Mouse (Mus musculus) left cerebral cortex, postnatal 4 days (tissue): Measurements from ENCODE around the gene Peli1. TPM values are rescaled to one million over a fixed set of nuclear protein-coding genes. Genes with fewer than 3 reads are reported as not detected.
A peak's percentile ranks its signal among the peaks of the same experiment; 100 is the strongest.
"Not testable (repeated sequence)": the region's sequence is repeated elsewhere in the genome, so short reads cannot be mapped to it uniquely, and the experiment has no call there.

ENCODE experiments used
- DNase-seq: peaks from one replicate; pipeline ENCODE4 v3.0.0-alpha.2; 2022
- intact Hi-C: fragments of 180-260 bp; cut with DNase I; formaldehyde crosslinking; loops from one replicate; pipeline ENCODE4 v1.15.1; 2025
- total RNA-seq, 2 experiments: library from RNA; stranded (reverse); gene quantifications; 2 replicates each; pipeline ENCODE4 v1.2.3; 2021

Peli1 gene
- total RNA-seq, 2 experiments from 2014 or later = 69.3 to 72.1 TPM

DNA sequence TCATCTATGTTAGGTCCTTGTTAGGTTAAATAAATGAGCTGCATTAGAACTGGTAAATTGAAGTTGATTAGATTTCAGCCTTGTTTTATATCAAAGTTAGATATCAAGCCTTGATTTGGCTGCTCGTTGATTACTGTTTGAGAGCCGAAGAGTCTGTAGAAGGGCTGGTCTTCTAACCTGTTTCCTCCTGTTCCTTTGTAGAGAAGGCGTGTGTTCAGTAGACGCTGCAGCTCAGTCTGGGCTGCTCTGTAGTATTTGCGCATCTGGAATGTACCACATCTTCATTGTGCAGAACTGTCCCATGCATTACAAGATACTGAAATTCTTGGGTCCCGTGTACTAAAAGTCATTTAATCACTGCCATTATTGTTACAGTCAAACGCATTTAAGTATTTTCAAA, 50.2 kb downstream of the Peli1 start:
- intact Hi-C loops = no loop called here
- no peak for DNase-seq

DNA sequence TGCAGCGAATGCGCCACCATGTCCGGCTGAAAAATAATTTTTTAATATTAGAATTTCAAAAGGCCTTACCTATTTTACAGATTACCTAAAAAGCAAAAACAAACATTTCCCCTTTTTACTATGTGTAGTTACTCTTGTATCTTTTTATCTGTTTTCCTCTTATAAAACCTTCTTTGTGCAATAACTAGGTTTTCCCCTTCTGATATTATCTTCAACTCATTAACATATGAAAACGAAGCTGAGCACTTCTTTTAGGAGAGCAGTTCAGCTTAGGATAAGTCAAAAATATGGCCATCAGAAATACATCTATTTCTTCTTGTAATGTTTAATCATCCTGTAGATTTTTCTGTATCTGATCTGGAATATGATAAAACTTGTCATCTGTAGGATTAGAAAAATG, 50.7 kb downstream of the Peli1 start:
- no peak for DNase-seq
- intact Hi-C loops = no loop called here

DNA sequence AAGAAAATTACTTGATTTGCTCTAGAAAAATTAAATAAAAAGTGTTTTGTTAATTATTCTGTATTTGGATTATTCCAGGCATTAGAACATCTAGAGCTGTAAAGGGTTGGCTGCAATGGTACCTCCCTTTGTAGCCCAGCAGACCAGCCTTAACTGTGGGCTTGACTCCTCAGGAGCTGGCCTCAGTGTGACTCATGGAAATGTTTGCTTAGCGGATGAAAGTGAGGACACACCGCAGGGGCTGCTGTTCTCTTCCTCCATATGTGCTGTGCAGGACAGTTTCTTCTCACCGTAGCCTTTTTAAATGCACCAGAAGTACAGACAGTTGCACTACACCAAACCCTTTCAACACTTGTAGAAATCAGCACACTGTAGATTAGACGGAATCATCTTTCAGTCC, 58.4 kb downstream of the Peli1 start:
- intact Hi-C loops = no loop called here
- DNase-seq = no peak

DNA sequence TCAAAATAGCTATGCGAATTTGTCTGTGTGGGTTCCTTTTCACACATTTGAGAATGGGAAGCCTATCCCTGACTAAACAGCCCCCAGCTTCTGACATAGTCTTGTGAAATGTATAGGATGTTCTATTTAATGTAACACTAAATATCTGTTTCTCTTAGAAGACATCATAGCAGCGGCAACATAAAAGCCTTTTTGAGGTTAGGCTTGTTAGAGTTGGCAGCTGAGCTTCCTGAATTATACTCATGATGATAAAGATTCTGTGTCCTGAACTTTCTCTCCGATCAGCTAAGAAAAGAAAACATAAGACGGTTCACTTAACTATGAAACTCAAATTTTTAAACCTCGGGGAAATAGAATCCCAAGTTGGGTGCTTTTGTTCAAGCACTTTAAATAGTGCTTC, 59.2 kb downstream of the Peli1 start:
- intact Hi-C loops = loop anchor here (5.0 kb wide), 1 partner anchor 587 kb away; no protein-coding TSS in a partner anchor
- no peak for DNase-seq

DNA sequence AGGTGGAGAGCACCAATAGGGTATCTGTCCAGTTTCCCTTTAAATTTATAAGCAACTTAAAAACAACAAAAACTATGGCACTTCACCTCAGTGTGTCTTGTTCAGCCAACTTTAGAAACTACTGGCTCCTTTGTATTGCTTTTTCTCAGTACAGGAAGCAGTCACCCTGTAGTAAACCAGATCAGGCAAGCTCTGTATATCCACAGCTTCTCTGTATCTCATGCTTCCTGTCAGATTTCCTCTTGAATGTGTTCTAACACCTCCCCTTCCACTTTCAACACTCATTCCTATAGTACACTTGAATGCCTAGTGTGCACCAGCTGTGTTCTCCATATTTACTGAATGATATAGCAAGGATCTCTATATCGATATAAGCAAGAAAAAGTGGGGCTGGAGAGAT, 60.6 kb downstream of the Peli1 start:
- intact Hi-C loops = loop anchor here (5.0 kb wide), 1 partner anchor 586 kb away; no protein-coding TSS in a partner anchor
- DNase-seq = no peak

DNA sequence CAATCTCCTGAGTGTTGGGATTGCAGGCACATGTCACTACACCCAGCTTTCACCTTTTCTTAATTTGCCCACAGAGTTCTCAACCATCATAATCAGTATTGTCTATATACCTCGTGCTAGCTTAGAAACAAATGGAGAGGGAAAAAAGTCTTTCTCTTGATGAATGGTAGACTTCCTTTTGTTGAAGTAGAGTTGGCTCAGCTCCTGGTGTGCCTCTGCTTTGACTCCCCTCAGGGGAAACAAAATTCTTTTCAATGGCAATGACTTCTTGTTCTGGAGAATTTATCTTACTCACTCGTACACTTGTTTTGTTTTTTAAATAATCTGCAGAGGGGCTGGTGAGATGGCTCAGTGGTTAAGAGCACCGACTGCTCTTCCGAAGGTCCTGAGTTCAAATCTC, 62.0 kb downstream of the Peli1 start:
- DNase-seq = no peak

DNA sequence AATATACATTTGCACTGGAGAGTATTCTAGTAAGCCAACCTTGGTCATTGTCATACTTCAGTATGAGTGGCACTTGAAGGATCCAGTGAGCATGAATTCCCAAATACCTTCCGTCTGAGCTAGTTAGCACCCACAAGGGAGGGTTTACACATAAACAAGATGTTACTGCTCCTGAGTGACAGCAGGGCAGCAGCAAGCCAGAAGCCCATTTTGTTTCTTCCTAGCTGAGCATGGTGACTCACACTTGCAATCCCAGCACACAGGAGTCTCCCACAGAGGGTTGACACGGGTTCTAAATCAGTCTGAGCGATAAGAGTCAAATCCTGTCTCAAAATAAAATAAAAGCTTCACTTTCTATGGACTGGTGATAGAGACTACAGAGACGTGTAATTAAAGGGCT, 66.5 kb downstream of the Peli1 start:
- DNase-seq = no peak

More for the DNA sequence above, 62.0 kb downstream of the Peli1 start:
- intact Hi-C loops = loop anchor here (5.0 kb wide), 1 partner anchor 584 kb away; no protein-coding TSS in a partner anchor

DNA sequence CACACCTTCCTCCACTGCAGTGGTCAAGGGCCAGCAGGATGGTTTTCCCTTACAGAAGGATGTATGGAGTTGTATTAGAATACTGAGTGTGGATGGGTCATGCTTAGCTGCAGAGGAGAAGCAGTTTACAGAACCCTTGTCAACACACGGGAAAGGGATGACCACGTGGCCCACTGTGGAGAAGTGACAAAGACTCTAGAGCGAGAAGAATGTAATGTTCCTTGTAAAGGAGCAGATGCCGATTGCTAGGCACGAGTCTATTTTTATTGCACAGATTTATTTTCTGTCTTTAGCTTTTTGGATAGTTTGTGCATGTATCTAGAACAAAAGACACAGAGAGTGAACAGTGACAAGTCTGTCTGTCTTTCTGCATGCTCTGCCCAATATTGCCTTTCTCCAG, 71.0 kb downstream of the Peli1 start:
- no peak for DNase-seq
- intact Hi-C loops = no loop called here

More for the DNA sequence above, 66.5 kb downstream of the Peli1 start:
- intact Hi-C loops = no loop called here

DNA sequence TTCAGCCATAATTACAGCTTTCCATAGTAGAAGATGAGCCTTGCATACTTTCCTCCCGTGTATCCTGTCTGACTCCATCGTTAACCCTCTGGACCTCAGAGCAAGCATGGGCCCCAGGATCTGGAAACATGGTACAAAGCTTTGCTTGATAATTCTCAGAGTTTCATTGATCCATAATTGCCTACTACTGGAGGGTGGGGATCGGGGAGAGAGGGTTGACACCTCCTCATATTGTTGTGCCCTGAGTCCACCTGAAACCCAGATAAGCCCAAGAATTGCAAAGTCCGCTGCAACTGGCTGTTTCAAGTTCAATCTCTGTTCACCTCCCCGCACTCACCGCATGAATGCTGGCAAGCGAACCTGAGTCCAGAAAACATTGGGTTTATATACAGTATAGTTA, 72.1 kb downstream of the Peli1 start:
- DNase-seq = no peak
- intact Hi-C loops = no loop called here

DNA sequence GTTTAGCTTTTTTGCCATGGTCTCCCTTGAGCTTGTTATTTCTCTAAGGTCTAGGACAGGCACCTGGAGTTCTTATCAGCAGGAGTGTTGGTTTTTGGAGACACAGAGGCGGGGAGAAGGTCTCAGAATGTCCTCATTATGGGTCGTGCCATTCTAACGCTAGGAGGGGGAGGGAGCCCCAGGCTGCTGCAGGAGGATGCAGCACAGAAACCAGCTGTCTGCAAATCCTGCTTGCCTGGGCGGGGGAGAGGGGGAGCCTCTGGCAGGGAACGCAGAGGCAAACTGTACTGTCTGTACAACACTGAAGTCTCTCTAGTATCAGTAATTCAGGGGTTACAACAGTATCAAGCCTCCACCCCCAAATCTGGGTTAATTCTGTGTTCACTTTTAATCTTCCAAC, 72.6 kb downstream of the Peli1 start:
- peak; percentile 23 for DNase-seq
- intact Hi-C loops = no loop called here

DNA sequence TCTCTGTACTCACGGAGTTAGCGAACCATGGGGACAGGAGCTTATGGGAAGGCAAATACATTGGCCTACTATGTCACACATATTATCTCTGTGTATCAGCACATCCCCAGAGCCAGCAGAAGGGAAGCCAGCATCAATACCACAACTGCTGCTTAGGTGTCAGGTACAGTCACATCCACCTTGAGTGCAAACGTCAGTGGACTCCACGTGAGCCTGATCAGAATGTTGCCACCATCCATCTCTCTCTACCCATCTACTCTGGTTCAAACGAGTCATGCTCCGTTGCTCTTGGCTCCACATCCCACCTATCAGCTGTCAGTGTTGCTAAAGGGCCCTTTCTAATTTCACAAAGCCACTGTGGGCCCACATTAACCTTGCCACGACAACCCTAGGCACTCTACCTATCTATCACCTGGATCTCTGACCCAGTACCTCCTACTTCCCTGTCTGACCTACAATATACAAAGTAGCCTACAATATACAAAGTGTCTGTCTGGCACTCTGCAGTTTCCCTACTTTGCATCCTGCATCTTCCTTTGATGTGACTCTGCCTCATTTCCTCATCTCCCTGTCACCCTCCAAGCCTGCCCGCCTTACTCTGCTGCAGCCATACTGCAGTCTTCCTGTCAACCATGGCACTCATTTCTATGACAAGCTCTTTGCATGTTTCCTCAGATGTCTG, 73.4 kb downstream of the Peli1 start:
- DNase-seq = no peak
- intact Hi-C loops = no loop called here

DNA sequence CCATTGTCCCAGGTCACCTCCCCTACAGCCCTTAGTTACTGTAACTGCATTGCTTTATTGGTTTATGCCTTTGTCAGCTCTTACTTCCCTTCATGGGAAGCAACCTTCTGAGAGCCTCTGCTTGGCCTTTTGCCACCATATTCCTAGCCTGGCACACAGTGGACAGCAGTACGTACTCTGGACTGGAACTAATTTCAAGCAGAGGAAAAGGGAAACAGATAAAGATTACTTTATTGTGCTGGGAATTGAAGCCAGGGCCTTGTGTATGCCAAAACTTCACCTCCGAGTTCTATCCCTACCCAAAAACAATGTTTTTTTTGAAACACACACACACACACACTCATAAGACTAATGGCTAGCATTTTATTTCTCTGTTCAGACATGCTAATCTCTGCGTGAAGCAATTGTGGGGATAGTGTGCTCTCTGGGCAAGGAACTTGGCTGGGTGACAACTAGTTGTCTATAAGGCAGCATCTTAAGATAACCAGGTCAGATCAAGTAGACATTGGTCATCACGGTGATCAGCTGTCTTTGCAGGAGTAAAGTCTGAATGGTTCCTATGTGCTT, 74.0 kb downstream of the Peli1 start:
- DNase-seq = peak; percentile 17
- intact Hi-C loops = no loop called here

DNA sequence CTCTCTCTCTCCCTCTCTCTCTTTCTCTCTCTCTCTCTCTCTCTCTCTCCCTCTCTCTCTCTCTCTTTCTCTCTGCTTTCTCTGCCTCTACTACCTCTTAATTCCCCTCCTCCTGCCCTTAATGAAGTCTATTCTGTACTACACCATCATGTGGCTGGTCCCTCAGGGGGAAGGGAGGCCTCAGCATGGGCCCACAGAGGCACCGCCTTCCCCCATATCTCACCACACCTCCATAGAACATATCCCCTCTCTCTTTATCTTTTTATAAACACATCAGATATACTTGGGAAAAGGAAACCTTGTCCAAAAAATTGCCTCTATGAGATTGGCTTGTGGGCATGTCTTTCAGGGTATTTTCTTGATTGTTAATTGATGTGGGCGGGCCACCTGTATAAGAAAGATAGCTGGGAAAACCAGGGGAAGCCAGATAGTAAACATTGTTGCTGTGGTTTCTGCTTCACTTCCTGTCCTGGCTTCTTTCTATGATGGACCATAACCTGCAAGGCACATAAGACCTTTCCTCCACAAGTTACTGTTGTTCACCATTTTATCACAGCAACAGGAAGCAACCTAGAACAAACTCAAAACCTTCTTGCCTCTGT, 75.5 kb downstream of the Peli1 start:
- intact Hi-C loops = no loop called here
- DNase-seq = no peak

DNA sequence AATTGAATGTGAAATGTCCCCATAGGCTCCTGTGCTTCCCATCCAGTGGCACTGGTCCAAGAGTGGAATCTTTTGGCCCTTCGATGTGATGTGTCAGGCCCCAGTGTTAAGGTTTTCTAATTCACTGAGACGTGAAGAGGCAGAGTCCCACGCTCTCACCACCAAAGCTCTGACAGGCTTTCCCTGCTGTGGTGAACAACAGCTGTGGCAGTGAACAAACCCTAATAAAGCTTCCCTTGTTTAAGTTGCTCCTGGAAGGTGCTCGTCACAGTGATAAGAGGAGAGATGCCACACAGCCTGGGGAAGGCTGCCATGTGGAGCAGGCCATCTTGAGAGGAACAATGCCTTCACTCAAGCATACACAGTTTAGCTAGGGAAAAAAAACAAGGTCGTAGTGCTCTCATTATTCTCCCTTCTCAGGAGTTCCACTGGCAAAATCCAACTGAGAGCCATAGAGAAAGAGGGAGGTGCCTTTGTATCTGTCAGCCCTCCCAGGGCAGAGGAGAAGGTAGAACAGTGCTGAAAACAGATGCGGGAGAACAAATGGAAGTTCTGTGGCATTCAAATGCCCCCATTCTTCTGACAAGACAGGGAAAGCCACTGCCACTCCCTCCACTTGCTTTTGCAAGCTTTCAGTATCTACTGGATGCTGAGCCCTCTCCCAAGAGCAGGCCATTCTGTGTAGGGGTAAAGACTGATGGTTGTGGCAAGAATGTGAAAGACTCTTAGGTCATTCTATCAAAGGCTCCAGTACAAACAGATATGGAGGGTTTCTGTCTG, 77.9 kb downstream of the Peli1 start:
- intact Hi-C loops = no loop called here
- peak; percentile 18 for DNase-seq

DNA sequence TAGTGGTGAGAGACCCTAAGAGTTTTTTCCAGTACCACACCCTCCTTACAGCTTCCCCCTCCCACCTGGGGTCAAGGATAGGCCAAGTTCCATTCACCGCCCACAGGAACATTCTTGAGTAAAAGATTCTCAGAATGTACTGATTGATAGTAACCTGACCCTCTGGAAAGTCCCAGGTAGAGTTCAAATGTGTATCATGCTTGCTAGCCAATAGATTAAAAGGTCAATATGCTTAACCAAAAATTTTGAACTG, 78.4 kb downstream of the Peli1 start:
- intact Hi-C loops, DNase-seq: not testable (repeated sequence)

DNA sequence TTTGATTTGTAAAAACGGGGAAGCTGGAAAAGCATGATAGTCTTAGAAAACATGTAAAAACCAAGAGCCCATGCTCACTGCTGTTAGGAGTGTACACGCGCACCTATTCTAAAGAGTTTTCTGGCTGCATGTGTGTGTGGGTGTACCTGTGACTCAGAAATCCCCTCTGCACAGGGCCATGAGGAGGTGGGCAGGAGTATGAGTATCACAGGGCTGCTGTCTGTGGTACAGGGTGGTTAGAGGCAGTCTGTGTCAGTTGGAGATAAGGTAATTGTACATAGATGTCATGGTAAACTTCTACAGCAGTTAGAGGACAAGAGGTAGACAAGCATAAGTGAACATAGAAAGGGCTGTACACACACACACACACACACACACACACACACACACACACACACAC, 81.2 kb downstream of the Peli1 start:
- intact Hi-C loops = loop anchor here (10.0 kb wide), 1 partner anchor 157 kb away; no protein-coding TSS in a partner anchor
- no peak for DNase-seq

DNA sequence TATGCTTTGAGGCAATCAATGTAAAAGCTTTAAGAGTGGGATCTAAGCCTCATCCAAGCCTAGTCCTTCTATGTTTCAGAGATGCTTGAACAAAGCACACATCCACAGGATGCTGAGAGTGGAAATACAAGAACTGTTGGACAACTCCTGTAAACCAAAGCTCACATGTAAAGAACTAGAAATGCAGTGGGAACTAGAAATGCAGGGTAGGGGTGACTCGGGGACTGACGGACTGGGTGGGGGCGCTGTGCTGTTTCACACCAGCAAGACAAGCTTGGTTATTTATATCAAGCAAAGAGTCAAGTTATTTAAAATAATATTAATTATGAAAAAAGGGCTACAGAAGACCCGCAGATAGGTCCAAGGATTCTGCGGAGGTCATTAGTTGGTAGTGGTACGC, 82.8 kb downstream of the Peli1 start:
- intact Hi-C loops = loop anchor here (10.0 kb wide), 1 partner anchor 159 kb away; no protein-coding TSS in a partner anchor
- no peak for DNase-seq

DNA sequence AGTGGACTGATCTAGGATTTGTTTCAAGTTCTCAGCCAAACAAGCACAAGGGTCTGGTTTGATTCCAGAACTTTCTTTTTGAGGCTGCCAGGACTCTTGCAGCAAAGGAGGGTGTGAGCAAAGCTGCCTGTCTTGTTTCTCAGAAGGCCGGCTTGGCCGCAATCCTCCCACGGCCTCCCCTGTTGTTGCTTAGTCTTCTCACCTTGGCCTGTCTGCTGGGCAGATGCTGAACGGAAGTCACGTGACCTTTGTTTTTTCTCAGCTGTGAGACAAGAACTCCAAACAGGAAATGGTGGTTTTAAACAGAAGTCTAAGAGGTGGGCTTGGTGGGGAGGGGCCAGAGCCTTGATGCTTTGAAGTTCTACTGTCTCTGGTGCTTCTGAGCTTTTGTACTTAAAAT, 83.3 kb downstream of the Peli1 start:
- DNase-seq = no peak
- intact Hi-C loops = loop anchor here (10.0 kb wide), 1 partner anchor 160 kb away; no protein-coding TSS in a partner anchor

DNA sequence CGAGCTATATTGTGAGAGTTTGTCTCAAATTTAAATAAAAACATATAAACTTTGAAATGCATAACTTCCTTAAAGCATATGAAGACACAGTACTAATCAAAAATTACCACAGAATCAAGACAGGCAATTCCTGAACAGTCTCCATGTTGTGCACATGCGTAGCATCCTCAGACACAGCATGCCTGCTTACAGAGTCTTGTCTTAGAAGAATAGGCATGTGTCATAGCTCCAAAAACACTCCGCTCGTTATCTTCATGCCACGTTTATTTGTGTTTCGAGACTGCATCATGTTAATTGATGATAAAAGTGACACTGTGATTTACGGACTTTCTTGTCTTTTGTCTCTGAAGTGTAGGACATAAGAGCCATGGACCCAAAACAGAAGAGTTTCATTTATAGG, 84.0 kb downstream of the Peli1 start:
- DNase-seq = no peak
- intact Hi-C loops = loop anchor here (5.0 to 10.0 kb wide), 2 partner anchors 160 to 378 kb away; no protein-coding TSS in a partner anchor

DNA sequence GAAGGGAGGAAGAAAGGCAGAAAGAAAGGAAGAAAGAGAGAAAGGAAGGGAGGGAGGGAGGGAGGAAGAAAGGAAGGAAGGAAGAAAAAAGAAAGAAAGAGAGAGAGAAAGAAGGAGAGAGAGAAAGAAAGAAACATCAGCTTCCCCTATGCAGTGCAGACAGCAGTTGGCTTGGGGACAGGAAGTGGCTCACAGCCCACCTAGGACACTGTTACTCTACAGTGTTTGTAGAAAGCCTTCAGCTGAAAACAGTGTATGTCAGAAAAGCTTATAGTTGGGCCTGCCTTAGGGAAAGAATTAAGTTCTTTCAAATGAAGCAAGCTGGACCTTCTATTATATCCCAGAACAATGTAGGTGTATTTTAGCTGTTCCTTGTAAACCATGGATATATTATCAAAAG, 85.4 kb downstream of the Peli1 start:
- intact Hi-C loops = loop anchor here (5.0 to 10.0 kb wide), 2 partner anchors 162 to 379 kb away; no protein-coding TSS in a partner anchor
- DNase-seq = no peak

DNA sequence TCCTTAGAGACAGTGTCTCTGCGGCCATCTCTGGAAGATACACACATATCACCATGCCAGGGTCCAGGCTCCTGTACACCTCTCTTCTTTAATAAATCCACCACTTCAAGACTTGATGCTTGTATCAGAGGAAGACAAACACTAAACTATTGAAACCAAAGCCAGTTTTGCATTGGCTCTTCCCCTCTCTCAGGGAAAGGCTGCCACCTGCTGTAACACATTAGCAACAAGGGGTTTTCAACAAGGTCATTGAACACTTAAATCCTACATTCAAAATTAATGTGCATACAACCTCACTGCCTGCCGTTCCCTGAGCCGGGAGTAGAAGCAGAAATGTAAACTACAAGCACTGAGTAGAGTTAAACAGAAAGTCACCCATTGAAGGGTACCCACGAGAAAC, 87.3 kb downstream of the Peli1 start:
- peak; percentile 36 for DNase-seq
- intact Hi-C loops = loop anchor here (2.0 to 10.0 kb wide), 3 partner anchors 164 to 381 kb away; no protein-coding TSS in a partner anchor
